Mouse (Mus musculus): ENCODE results near the gene Fam149b. TPM values are rescaled to one million over a fixed set of nuclear protein-coding genes. Genes with fewer than 3 reads are reported as not detected.

Fam149b gene
- total RNA-seq (2023), result 31.6 TPM

GRCm38 (mm10) chr14:20347991-20348541 lies at the start of gene Fam149b, which contains the start of gene Ecd:
Gene Fam149b, plus strand, starts transcription at chr14:20348162.
Gene Ecd, minus strand, starts transcription at chr14:20348121.

GRCm38 (mm10) chr14:20388441-20389129 lies 40.6 kb downstream of the Fam149b start, which contains the start of gene Dnajc9:
Gene Dnajc9, minus strand, starts transcription at chr14:20388910.

DNA sequence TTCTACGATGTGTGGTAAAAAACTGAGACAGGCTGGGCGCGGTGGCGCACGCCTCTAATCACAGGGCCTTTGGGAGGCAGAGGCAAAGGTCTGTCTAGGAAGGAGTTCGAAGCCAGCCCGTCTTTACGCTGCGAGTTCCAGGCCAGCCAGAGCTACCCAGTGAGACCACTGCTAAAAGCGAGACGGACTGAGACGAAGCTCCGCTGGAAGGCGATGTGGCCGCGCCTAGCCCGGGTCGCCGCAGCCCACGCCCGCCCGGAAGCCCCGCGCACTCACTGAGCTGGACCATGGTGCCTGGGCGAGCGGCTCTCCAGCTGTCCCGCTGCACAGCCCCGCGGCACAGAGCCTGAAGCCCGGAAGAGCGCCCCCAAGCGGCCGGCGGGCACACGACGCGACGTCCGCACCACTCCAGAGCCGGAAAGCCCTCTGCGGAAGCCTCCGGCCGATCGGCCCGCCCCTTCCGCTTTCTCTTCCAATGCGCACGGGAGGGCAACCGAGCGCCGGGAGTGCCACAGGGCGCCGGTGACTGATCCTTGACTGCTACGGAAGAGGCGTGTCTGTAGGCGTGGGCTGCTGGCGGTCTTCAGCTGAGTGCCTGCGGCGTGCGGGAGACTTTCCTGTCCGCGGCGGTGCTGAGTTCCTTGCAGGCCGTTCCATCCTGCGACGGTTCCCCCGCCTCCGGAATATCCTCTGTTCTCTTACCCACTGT lies 45.4 kb downstream of the Fam149b start, which contains the start of gene Mrps16:
TSS of gene Mrps16 (minus strand) at position 430 of the 709 bp plus-strand sequence.

Other genes starting within 250 kb of the Fam149b start
- gene Saysd1, start 209.6 kb upstream of the Fam149b start, total RNA-seq (2023), result 7.1 TPM
- gene Kcnk5, start 166.4 kb upstream of the Fam149b start, total RNA-seq (2023), result 2.4 TPM
- gene Kcnk16, start 79.0 kb upstream of the Fam149b start, total RNA-seq (2023), result not detected
- 19.5 TPM for gene Nudt13, start 53.5 kb upstream of the Fam149b start, total RNA-seq (2023)
- gene Ecd, start within 50 bp of the Fam149b start, total RNA-seq (2023), result 32.4 TPM
- gene Dnajc9, start 40.7 kb downstream of the Fam149b start, total RNA-seq (2023), result 76.3 TPM
- 24.4 TPM for gene Mrps16, start 45.5 kb downstream of the Fam149b start, total RNA-seq (2023)
- gene Cfap70, start 104.1 kb downstream of the Fam149b start, total RNA-seq (2023), result not detected
- gene Anxa7, start 132.0 kb downstream of the Fam149b start, total RNA-seq (2023), result 38.3 TPM
- 6.2 TPM for gene Mss51, start 148.7 kb downstream of the Fam149b start, total RNA-seq (2023)
- gene Ppp3cb, start 198.4 kb downstream of the Fam149b start, total RNA-seq (2023), result 87.6 TPM